Mouse (Mus musculus): ENCODE results near the gene Ufm1. TPM values are rescaled to one million over a fixed set of nuclear protein-coding genes. Genes with fewer than 3 reads are reported as not detected.

Ufm1 gene
- polyA plus RNA-seq (2016; fragmentation: Nextera tagmentation; extraction: Ambion mirVana): 75.9 and 88.3 TPM in 2 replicates

GRCm38 (mm10) chr3:53863383-53864220 lies at the start of gene Ufm1:
Gene Ufm1, minus strand, starts transcription at chr3:53863830.
- H3K9me3 ChIP-seq: no peaks in the 10 kb centered on the region
- under 1% methylated on average over 58 of the region's 58 CpGs for WGBS
- DNase-seq (ENCODE audit: low spot score): peak; percentile 97

GRCm38 (mm10) chr3:53890619-53891540 lies 27.2 kb upstream of the Ufm1 start:
- H3K27ac ChIP-seq: no peak overlapping the region
- DNase-seq (ENCODE audit: low spot score): no peak
- no peaks in the 10 kb centered on the region for H3K36me3 ChIP-seq
- 86% methylated on average over 12 of the region's 12 CpGs for WGBS
- no peaks in the 10 kb centered on the region for H3K9me3 ChIP-seq
- H3K4me1 ChIP-seq: no peaks in the 10 kb centered on the region
- H3K27me3 ChIP-seq (ENCODE audit: insufficient read depth, poor library complexity, severe bottlenecking): no peaks in the 10 kb centered on the region
- no peak overlapping the region for H3K4me3 ChIP-seq

More at GRCm38 (mm10) chr3:53863383-53864220, at the start of gene Ufm1:
- Histone ChIP-seq H3K4me3 (peak within 1 kb of the TSS; percentile 91), H3K36me3 (peaks cover 32% of the 10 kb centered on the region), H3K4me1 (peaks cover 5% of the 10 kb centered on the region; the same call in 1 of the 2 replicates), H3K27ac (peak within 1 kb of the TSS; percentile 94), H3K27me3 (ENCODE audit: insufficient read depth, poor library complexity, severe bottlenecking) (no peaks in the 10 kb centered on the region)

- H3K9me3 ChIP-seq: no peaks in the 10 kb centered on the region
Observed at GRCm38 (mm10) chr3:53871596-53871995, 8.0 kb upstream of the Ufm1 start.

GRCm38 (mm10) chr3:53870482-53870881 lies 6.9 kb upstream of the Ufm1 start:
- no peaks in the 10 kb centered on the region for H3K36me3 ChIP-seq
- no peaks in the 10 kb centered on the region for H3K27me3 ChIP-seq (ENCODE audit: insufficient read depth, poor library complexity, severe bottlenecking)
- no peaks in the 10 kb centered on the region for H3K4me1 ChIP-seq
- no peaks in the 10 kb centered on the region for H3K9me3 ChIP-seq
- 80% methylated on average over 6 of the region's 6 CpGs for WGBS
- DNase-seq (ENCODE audit: low spot score): no peak
- no peak overlapping the region for H3K27ac ChIP-seq
- no peak overlapping the region for H3K4me3 ChIP-seq

More at GRCm38 (mm10) chr3:53871596-53871995, 8.0 kb upstream of the Ufm1 start:
- H3K27me3 ChIP-seq (ENCODE audit: insufficient read depth, poor library complexity, severe bottlenecking): no peaks in the 10 kb centered on the region
- no peak for DNase-seq (ENCODE audit: low spot score)
- no peaks in the 10 kb centered on the region for H3K4me1 ChIP-seq
- H3K27ac ChIP-seq: no peak overlapping the region
- no peaks in the 10 kb centered on the region for H3K36me3 ChIP-seq
- H3K4me3 ChIP-seq: no peak overlapping the region
- WGBS: 64% methylated on average over 1 of the region's 1 CpGs

- Histone ChIP-seq H3K9me3 (no peaks in the 10 kb centered on the region), H3K36me3 (no peaks in the 10 kb centered on the region), H3K4me1 (no peaks in the 10 kb centered on the region), H3K27ac (no peak overlapping the region), H3K4me3 (no peak overlapping the region), H3K27me3 (ENCODE audit: insufficient read depth, poor library complexity, severe bottlenecking) (no peaks in the 10 kb centered on the region)
- DNase-seq (ENCODE audit: low spot score): no peak
- 15% methylated on average over 1 of the region's 1 CpGs for WGBS
Observed at GRCm38 (mm10) chr3:53869263-53869662, 5.6 kb upstream of the Ufm1 start.

- H3K27me3 ChIP-seq (ENCODE audit: insufficient read depth, poor library complexity, severe bottlenecking): no peaks in the 10 kb centered on the region
- no peak for DNase-seq (ENCODE audit: low spot score)
- no peak overlapping the region for H3K4me3 ChIP-seq
- whole genome bisulfite sequencing: 79% methylated on average over 4 of the region's 4 CpGs
- no peaks in the 10 kb centered on the region for H3K36me3 ChIP-seq
- no peaks in the 10 kb centered on the region for H3K4me1 ChIP-seq
- no peaks in the 10 kb centered on the region for H3K9me3 ChIP-seq
- no peak overlapping the region for H3K27ac ChIP-seq
Observed at GRCm38 (mm10) chr3:53868212-53868611, 4.6 kb upstream of the Ufm1 start.

- 85% methylated on average over 3 of the region's 3 CpGs for WGBS
- H3K36me3 ChIP-seq: peaks cover 36% of the 10 kb centered on the region
- H3K27ac ChIP-seq: no peak overlapping the region
- no peaks in the 10 kb centered on the region for H3K27me3 ChIP-seq (ENCODE audit: insufficient read depth, poor library complexity, severe bottlenecking)
- no peak for DNase-seq (ENCODE audit: low spot score)
- no peaks in the 10 kb centered on the region for H3K4me1 ChIP-seq
- no peaks in the 10 kb centered on the region for H3K9me3 ChIP-seq
- H3K4me3 ChIP-seq: no peak overlapping the region
Observed at GRCm38 (mm10) chr3:53854831-53855230, 8.8 kb downstream of the Ufm1 start.

GRCm38 (mm10) chr3:53854261-53854660 lies 9.4 kb downstream of the Ufm1 start:
- no peak for DNase-seq (ENCODE audit: low spot score)
- H3K4me3 ChIP-seq: no peak overlapping the region
- no peaks in the 10 kb centered on the region for H3K4me1 ChIP-seq
- no peak overlapping the region for H3K27ac ChIP-seq
- no peaks in the 10 kb centered on the region for H3K9me3 ChIP-seq
- no peaks in the 10 kb centered on the region for H3K27me3 ChIP-seq (ENCODE audit: insufficient read depth, poor library complexity, severe bottlenecking)
- WGBS: 83% methylated on average over 4 of the region's 4 CpGs
- peaks cover 30% of the 10 kb centered on the region for H3K36me3 ChIP-seq

GRCm38 (mm10) chr3:53848262-53848661 lies 15.4 kb downstream of the Ufm1 start:
- no peak overlapping the region for H3K4me3 ChIP-seq
- no peak overlapping the region for H3K27ac ChIP-seq
- no peaks in the 10 kb centered on the region for H3K27me3 ChIP-seq (ENCODE audit: insufficient read depth, poor library complexity, severe bottlenecking)
- no peak for DNase-seq (ENCODE audit: low spot score)
- H3K36me3 ChIP-seq: no peaks in the 10 kb centered on the region
- no peaks in the 10 kb centered on the region for H3K9me3 ChIP-seq
- WGBS: 77% methylated on average over 11 of the region's 11 CpGs
- no peaks in the 10 kb centered on the region for H3K4me1 ChIP-seq

- 73% methylated on average over 4 of the region's 4 CpGs for WGBS
Observed at GRCm38 (mm10) chr3:53847726-53848125, 15.9 kb downstream of the Ufm1 start.

GRCm38 (mm10) chr3:53846206-53846928 lies 17.3 kb downstream of the Ufm1 start:
- Histone ChIP-seq H3K36me3 (no peaks in the 10 kb centered on the region), H3K9me3 (no peaks in the 10 kb centered on the region), H3K4me3 (no peak overlapping the region), H3K27ac (no peak overlapping the region), H3K4me1 (no peaks in the 10 kb centered on the region), H3K27me3 (ENCODE audit: insufficient read depth, poor library complexity, severe bottlenecking) (no peaks in the 10 kb centered on the region)
- no peak for DNase-seq (ENCODE audit: low spot score)
- 67% methylated on average over 7 of the region's 7 CpGs for WGBS

More at GRCm38 (mm10) chr3:53847726-53848125, 15.9 kb downstream of the Ufm1 start:
- no peaks in the 10 kb centered on the region for H3K9me3 ChIP-seq
- no peak overlapping the region for H3K4me3 ChIP-seq
- no peaks in the 10 kb centered on the region for H3K27me3 ChIP-seq (ENCODE audit: insufficient read depth, poor library complexity, severe bottlenecking)
- no peak overlapping the region for H3K27ac ChIP-seq
- DNase-seq (ENCODE audit: low spot score): no peak
- no peaks in the 10 kb centered on the region for H3K36me3 ChIP-seq
- no peaks in the 10 kb centered on the region for H3K4me1 ChIP-seq

GRCm38 (mm10) chr3:53844786-53845185 lies 18.8 kb downstream of the Ufm1 start, which contains the start of gene Gm10985:
Gene Gm10985, plus strand, starts transcription at chr3:53845086.
- Histone ChIP-seq H3K36me3 (no peaks in the 10 kb centered on the region), H3K9me3 (no peaks in the 10 kb centered on the region), H3K27me3 (ENCODE audit: insufficient read depth, poor library complexity, severe bottlenecking) (no peaks in the 10 kb centered on the region), H3K4me3 (no peak within 1 kb of the TSS), H3K4me1 (no peaks in the 10 kb centered on the region), H3K27ac (no peak within 1 kb of the TSS)
- no peak for DNase-seq (ENCODE audit: low spot score)
- 75% methylated on average over 2 of the region's 2 CpGs for WGBS
